Mouse (Mus musculus) intestine, embryonic 14.5 days (tissue): ENCODE results near the gene Sbds. TPM values are rescaled to one million over a fixed set of nuclear protein-coding genes. Genes with fewer than 3 reads are reported as not detected.

Experiments used
- ATAC-seq: fragments of 200-750 bp; cut with Nextera tagmentation; replicated peaks from 2 replicates; pipeline ENCODE4 v1.8.0; 2017; ENCODE audit warnings: low read depth, moderate number of reproducible peaks, moderate TSS enrichment, moderate library complexity; ENCODE audit not compliant: low FRiP score, low TSS enrichment
- DNase-seq: peaks from one replicate; pipeline ENCODE4 v3.0.0-alpha.2; 2018; ENCODE audit warnings: low spot score
- H3K27ac ChIP-seq: fragments of 300-500 bp; sonication (generic); 2 replicates; pipeline ENCODE4 v1.5.1; 2014; ENCODE audit warnings: low read depth, mild to moderate bottlenecking, control low read depth
- H3K27me3 ChIP-seq: fragments of 300-500 bp; sonication (generic); replicated peaks from 2 replicates; pipeline ENCODE4 v1.6.1; 2014; ENCODE audit warnings: low read length, control low read depth; ENCODE audit not compliant: control insufficient read depth, insufficient read depth
- H3K36me3 ChIP-seq: fragments of 300-500 bp; sonication (generic); 2 replicates; pipeline ENCODE4 v1.6.1; 2014; ENCODE audit warnings: low read length, control low read depth; ENCODE audit not compliant: control insufficient read depth, insufficient read depth
- H3K4me1 ChIP-seq: fragments of 300-500 bp; sonication (generic); replicated peaks from 2 replicates; pipeline ENCODE4 v1.6.1; 2014; ENCODE audit warnings: low read length, control low read depth, mixed read lengths; ENCODE audit not compliant: control insufficient read depth, insufficient read depth
- H3K4me2 ChIP-seq: fragments of 300-500 bp; sonication (generic); 2 replicates; pipeline ENCODE4 v1.6.1; 2014; ENCODE audit warnings: low read length
- H3K4me3 ChIP-seq: fragments of 300-500 bp; sonication (generic); 2 replicates; pipeline ENCODE4 v1.5.1; 2014; ENCODE audit warnings: low read depth, low read length, control low read depth, mixed read lengths
- H3K9ac ChIP-seq: fragments of 300-500 bp; sonication (generic); 2 replicates; pipeline ENCODE4 v1.6.1; 2014; ENCODE audit warnings: mild to moderate bottlenecking, low read length
- H3K9me3 ChIP-seq: fragments of 300-500 bp; sonication (generic); 2 replicates; pipeline ENCODE4 v1.6.1; 2016; ENCODE audit warnings: low read length, control low read depth; ENCODE audit not compliant: control insufficient read depth
- WGBS: fragments of 180-500 bp; shearing (Covaris S2); extraction: QIAGEN DNeasy Blood & Tissue Kit; methylation state at CpG from one replicate; pipeline ENCODE4 v1.1.7; 2014; 5-methylcytosine and 5-hydroxymethylcytosine counted together
- polyA plus RNA-seq: library from polyadenylated mRNA; unstranded; fragments of >200 nt; fragmentation: Nextera tagmentation; extraction: Ambion mirVana; gene quantifications from 2 replicates; pipeline ENCODE4 v1.2.1, GENCODE M21; 2014

Gene Sbds
- polyA plus RNA-seq, 1 experiment from 2014 or later = 60.3 TPM

DNA sequence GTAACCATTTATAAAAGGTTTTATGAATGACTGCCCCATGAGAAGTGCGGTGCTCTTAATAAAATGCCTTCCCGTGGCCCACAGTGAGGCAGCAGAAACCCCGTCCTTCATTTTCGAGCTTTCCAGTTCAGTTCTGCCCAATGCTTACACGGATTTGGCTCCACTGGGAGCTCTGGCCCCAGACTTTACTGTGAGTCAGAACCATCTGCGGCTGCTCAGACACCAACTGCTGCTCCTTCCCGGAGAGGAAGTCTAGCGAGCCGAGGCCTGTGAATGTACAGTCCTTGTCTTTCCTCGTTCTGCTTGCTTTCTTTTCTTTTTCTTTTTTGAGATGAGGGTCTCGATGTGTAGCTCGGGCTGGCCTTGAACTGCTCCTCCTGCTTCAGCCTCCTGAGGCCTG lies 35.4 kb upstream of the Sbds start:
- no peaks in the 10 kb centered on the region for H3K27me3 ChIP-seq
- H3K4me3 ChIP-seq = no peak overlapping the region
- no peak overlapping the region for H3K27ac ChIP-seq
- ATAC-seq (no peak), DNase-seq (no peak)
- no peak overlapping the region for H3K4me2 ChIP-seq
- H3K36me3 ChIP-seq = peaks cover 37% of the 10 kb centered on the region
- H3K9ac ChIP-seq = no peak overlapping the region
- 0 out of 2 replicates have a peak, but pooled peaks cover 3% of the 10 kb centered on the region for H3K9me3 ChIP-seq
- H3K4me1 ChIP-seq = no peaks in the 10 kb centered on the region
- 94% methylated on average over 12 of the region's 12 CpGs for WGBS

DNA sequence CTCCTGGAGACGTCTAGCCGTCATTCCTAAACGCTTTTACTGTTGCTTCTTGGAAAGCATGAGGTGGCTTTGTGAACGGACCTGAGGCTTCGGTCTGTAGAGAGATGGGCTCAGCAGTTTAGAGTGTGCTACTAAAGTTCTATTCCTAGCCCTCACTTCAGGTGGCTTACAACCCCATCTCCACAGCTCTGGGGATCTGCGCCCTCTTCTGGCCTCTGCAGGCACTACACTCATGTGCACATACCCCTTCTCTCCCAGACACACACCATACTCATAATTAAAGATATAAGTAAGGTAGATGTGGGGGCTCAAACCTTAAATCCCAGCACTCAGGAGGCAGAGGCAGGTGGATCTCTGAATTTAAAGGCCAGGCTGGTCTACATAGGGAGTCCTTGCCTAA lies 34.9 kb upstream of the Sbds start:
- H3K4me1 ChIP-seq = no peaks in the 10 kb centered on the region
- H3K9me3 ChIP-seq = 0 out of 2 replicates have a peak, but pooled peaks cover 3% of the 10 kb centered on the region
- no peak for ATAC-seq
- no peak overlapping the region for H3K27ac ChIP-seq
- H3K36me3 ChIP-seq = peaks cover 37% of the 10 kb centered on the region
- H3K4me3 ChIP-seq = no peak overlapping the region
- WGBS = 99% methylated on average over 6 of the region's 6 CpGs
- H3K4me2 ChIP-seq = no peak overlapping the region
- H3K9ac ChIP-seq = no peak overlapping the region
- no peaks in the 10 kb centered on the region for H3K27me3 ChIP-seq
- no peak for DNase-seq

DNA sequence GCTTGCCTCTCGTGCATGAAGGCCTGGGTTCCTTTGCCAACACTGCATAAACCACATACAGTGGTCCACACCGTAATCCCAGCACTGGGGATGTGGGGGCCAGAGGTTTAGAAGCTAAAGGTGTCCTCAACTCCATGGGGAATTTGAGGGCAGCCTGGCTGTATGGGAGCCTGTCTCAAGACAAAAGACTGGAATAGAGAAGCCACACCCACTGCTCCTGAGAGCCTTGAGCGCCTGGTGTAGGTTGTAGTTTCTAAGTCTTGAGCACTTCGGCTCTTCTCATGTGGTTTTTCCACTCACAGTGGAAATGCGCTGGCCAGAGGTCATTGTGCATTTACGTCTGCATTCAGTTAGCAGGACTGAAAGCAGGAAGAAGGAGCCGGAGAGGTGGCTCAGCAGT lies 32.8 kb upstream of the Sbds start:
- ATAC-seq = no peak
- WGBS = 94% methylated on average over 7 of the region's 7 CpGs
- Histone ChIP-seq H3K4me3 (no peak overlapping the region), H3K27ac (no peak overlapping the region), H3K4me2 (no peak overlapping the region), H3K36me3 (peaks cover 41% of the 10 kb centered on the region), H3K4me1 (no peaks in the 10 kb centered on the region), H3K9ac (no peak overlapping the region), H3K9me3 (0 out of 2 replicates have a peak, but pooled peaks cover 3% of the 10 kb centered on the region), H3K27me3 (no peaks in the 10 kb centered on the region)
- no peak for DNase-seq

DNA sequence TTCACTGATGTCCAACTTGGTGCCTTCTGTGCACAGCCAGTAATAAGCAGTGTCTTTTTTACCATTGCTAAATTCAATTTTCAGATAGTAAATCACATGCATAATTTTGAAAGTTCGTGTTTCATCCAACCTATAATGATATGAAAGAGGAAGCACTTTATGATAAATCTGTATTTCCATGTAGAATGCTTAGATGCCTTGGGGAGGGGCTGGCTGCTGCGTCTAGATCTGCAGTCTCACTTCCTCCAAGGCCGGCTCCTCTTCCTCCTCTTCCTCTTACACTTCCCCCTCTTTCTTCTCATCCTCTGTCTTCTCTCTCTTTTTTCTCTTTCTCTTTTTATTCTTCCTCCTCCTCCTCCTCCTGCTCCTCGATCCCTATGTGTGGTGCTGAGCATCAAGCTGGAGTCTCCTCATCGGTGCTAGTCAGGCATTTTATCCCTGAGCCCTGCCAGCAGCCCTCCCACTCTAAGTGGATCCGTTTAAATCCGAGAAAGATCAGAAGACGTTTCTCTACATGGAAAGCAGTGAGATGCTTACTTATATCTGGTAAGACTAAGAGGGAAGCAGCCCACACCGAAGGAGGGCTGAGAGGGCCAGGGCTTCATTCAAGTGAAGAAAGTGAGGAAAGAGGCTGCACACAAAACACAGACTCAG lies 27.9 kb upstream of the Sbds start:
- Histone ChIP-seq H3K4me2 (no peak overlapping the region), H3K27ac (no peak overlapping the region), H3K27me3 (no peaks in the 10 kb centered on the region), H3K9me3 (no peaks in the 10 kb centered on the region), H3K9ac (no peak overlapping the region), H3K4me1 (no peaks in the 10 kb centered on the region), H3K4me3 (no peak overlapping the region), H3K36me3 (peaks cover 49% of the 10 kb centered on the region)
- DNase-seq (no peak), ATAC-seq (no peak)
- WGBS = 98% methylated on average over 9 of the region's 9 CpGs

DNA sequence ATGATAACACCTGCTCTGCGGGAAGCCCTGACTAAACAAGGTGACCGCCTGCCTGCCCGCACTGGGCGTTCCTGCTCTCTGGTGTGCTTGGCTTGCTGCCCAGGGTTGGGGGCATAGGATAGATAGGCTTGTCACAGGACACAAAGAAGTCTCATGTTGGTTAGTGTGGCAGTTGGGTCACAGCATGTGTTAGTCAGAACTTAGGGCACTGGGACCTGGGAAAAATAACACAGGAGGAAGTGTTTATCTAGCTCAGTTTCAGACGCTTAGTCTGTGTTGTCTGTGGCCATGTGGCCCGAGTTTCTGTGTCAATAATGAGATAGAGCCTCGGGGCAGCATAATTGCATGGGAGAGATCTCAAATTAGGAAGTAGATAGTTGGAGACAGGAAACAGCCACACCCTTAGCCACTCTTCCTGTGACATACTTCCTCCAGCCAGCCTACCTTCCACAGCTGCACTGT lies 22.7 kb upstream of the Sbds start:
- Histone ChIP-seq H3K4me2 (no peak overlapping the region), H3K27me3 (no peaks in the 10 kb centered on the region), H3K4me1 (no peaks in the 10 kb centered on the region), H3K27ac (no peak overlapping the region), H3K9me3 (no peaks in the 10 kb centered on the region), H3K36me3 (peaks cover 61% of the 10 kb centered on the region), H3K9ac (no peak overlapping the region), H3K4me3 (no peak overlapping the region)
- no peak for DNase-seq
- ATAC-seq = no peak
- 81% methylated on average over 7 of the region's 7 CpGs for WGBS

DNA sequence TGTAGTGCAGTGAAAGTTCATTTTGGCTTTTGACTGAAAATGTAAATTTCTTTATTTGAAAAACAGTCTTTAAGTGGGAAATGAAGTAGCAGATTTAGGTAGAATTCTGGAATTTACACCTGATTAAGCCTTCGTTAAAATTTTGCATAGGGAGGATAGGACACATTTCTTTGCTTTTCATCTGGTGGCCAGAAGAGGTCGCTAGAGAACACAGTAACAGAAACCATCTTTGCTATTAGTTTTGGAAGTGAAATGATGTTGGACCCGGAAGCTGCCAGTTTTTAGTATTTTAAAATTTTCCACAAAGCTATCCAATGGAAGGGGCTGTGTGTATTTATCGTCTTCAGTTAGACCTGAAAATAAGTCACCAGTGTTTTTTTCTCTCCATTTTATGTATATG lies 20.2 kb upstream of the Sbds start:
- peaks cover 64% of the 10 kb centered on the region for H3K36me3 ChIP-seq
- no peak for ATAC-seq

DNA sequence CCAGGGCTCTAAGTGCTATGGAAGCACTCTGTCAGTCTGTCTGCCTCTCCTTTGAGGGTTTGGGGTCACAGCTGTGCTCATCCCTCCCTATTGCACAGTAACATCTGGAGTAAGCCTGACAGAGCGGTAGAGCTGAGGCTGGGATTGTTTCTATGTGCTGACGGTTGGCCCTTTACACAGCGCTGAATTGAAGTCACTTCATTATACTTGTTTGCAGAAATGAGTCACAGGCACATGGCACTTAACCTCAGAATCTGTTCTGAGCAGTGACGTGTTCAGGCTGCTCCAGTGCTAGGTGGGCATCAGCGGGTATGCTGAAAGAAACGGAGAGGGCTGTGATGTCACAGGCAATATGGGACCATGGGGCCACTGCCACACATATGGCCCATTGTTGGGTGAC lies 17.7 kb upstream of the Sbds start:
- no peak overlapping the region for H3K4me3 ChIP-seq
- WGBS = 89% methylated on average over 6 of the region's 6 CpGs

More for the DNA sequence above, 20.2 kb upstream of the Sbds start:
- Histone ChIP-seq H3K4me3 (no peak overlapping the region), H3K27ac (no peak overlapping the region), H3K4me1 (no peaks in the 10 kb centered on the region), H3K4me2 (no peak overlapping the region), H3K27me3 (no peaks in the 10 kb centered on the region), H3K9ac (no peak overlapping the region), H3K9me3 (no peaks in the 10 kb centered on the region)
- no peak for DNase-seq
- 55% methylated on average over 4 of the region's 4 CpGs for WGBS

DNA sequence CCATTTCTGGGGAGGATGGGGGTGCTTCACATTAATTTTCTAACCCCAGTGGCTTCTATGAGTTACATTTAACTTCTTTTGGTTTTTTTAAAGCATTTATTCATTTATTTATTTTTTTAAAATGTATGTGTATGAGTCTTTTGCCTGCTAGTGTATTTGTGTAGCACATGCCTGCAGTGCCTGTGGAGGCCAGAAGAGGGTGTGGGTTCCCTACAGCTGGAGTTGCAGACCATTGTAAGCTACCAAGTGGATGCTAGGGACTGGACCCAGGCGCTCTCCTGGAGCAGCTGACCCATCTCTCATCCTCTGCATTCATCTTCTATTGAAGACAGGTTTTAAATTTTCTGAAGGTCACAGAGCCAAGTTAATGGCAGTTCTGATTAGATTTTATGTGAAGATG lies 17.0 kb upstream of the Sbds start:
- H3K4me1 ChIP-seq = no peaks in the 10 kb centered on the region
- H3K4me3 ChIP-seq = no peak overlapping the region
- no peak overlapping the region for H3K4me2 ChIP-seq
- WGBS = 91% methylated on average over 1 of the region's 1 CpGs
- H3K27me3 ChIP-seq = no peaks in the 10 kb centered on the region
- no peak overlapping the region for H3K9ac ChIP-seq
- H3K9me3 ChIP-seq = no peaks in the 10 kb centered on the region
- DNase-seq = no peak
- no peak overlapping the region for H3K27ac ChIP-seq
- peaks cover 65% of the 10 kb centered on the region for H3K36me3 ChIP-seq
- no peak for ATAC-seq

More for the DNA sequence above, 17.7 kb upstream of the Sbds start:
- H3K4me2 ChIP-seq = no peak overlapping the region
- no peak for ATAC-seq
- H3K9me3 ChIP-seq = no peaks in the 10 kb centered on the region
- H3K9ac ChIP-seq = no peak overlapping the region
- no peak overlapping the region for H3K27ac ChIP-seq
- no peak for DNase-seq
- H3K27me3 ChIP-seq = no peaks in the 10 kb centered on the region
- H3K4me1 ChIP-seq = no peaks in the 10 kb centered on the region
- peaks cover 65% of the 10 kb centered on the region for H3K36me3 ChIP-seq

DNA sequence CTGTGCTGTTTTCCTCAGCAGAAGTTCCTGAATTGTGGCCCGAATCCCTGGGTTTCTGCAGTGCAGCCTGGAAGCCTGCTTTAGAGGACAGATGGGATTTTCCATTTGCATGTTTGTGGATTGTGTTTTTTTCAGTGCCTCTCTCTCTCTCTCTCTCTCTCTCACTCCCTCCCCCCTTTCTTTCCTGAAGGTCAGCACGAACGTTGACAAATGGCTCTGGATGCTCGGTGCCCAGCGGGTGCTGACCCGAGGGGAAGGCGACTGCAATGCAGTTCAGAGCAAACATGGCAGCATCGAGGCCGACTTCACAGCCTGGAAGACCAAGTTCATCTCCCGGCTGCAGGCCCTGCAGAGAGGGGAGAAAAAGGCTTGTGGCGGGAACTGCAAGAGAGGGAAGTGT lies 13.6 kb upstream of the Sbds start:
- H3K4me1 ChIP-seq = no peaks in the 10 kb centered on the region
- no peak overlapping the region for H3K4me2 ChIP-seq
- WGBS = 80% methylated on average over 11 of the region's 11 CpGs
- no peaks in the 10 kb centered on the region for H3K9me3 ChIP-seq
- H3K4me3 ChIP-seq = no peak overlapping the region
- peaks cover 63% of the 10 kb centered on the region for H3K36me3 ChIP-seq
- no peak overlapping the region for H3K9ac ChIP-seq
- no peak for DNase-seq
- ATAC-seq = no peak
- H3K27ac ChIP-seq = no peak overlapping the region
- H3K27me3 ChIP-seq = no peaks in the 10 kb centered on the region
